Mouse (Mus musculus) cerebellum, postnatal 36 days (tissue): Measurements from ENCODE around the gene Gm45234.
"Not testable (repeated sequence)": the region's sequence is repeated elsewhere in the genome, so short reads cannot be mapped to it uniquely, and the experiment has no call there.

Experiments used
- DNase-seq, 2 experiments: peaks; one replicate each; pipeline ENCODE4 v3.0.0; 2021 to 2022; ENCODE audit warnings: mixed read lengths in 2 of 2

The Gm45234 gene

DNA sequence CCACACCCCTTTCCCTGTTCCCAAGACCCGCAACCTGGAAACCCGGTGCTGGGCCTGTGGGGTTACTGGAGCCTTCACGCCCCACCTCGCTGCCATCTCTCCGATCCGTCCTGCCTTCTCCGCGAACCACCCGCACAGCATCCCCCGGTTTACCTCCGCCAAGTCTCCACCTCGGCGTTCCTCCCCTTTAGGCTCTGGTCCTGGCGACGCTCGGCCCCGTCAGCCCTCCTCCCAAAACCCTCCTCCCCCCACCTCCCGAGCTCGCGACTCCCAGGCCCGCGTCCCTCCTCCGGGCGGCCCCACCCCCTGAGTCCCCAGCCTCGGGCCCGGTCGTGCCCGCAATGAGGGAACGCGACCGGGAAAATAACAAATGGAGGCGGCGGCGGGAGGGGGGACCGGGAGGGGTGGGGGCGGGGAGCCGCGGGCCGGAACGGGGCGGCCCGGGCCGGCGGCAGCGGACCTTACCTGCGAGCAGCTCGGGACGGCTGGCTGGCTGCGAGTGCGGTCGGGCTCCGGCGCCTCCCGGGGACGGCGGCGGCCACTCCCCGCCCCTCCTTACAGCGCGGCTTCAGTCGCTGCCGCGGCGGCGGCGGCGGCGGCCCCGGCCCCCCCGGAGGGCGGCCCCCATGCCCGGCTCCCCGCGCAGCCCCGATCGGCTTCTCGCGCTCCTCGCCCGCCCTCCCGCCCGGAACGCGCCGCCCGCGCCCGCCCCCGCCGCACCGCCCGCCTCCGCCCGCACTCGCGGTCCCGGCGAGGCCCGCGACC, at the start of gene Gm45234, which contains the start of gene Atn1:
Gm45234 (minus strand) TSS at position 191 of the 765 bp plus-strand sequence.
Atn1 (minus strand) TSS at position 694 of the 765 bp plus-strand sequence.
- DNase-seq = peak; percentile 63 to 76

DNA sequence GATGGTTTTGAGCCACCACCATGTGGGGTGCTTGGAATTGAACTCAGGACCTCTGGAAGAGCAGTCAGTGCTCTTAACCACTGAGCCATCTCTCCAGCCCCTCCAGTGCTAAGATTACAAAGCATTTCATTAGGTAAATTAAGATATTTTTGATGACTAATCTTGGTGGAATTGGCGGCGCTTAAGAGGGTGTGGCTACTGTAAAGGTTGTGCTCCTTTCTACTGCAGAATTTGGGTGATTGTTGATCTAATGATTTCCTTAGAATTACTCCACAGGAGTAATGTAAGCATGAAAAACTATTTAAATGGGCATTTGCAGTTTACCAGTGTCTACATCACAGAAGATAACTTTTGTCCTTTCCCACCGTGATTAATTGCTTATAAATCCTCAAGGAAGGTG, 48.5 kb upstream of the Gm45234 start:
- no peak for DNase-seq

DNA sequence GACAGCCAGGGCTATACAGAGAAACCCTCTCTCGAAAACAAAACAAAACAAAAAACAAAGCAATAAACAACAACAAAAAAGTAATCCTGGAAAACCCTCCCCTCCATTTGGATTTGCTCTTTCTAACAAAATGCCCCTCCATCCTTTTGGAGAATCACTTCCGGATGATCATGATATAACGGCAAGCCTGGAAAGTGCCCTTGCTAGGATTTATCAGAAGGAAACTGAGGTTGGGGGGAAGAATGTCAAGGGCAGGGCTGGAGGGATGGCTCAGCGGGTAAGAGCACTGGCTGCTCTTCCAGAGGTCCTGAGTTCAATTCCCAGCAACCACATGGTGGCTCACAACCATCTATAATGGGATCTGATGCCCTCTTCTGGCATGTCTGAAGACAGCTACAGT, 47.9 kb upstream of the Gm45234 start:
- not testable (repeated sequence) for DNase-seq

DNA sequence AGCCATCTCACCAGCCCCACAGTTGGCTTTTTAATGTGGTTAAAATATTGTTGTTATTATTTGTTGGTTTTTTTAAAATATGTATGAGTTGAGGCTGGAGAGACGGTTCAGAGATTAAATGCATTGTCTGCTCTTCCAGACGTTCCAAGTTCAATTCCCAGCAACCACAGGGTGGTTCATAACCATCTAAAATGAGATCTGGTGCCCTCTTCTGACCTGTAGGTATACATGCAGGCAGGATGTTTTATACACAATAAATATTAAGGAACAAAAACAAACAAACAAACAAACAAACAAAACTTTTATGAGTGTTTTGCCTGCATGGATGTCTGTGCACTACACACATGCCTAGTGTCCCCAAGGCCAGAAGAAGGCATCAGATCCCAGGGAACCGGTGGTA, 47.2 kb upstream of the Gm45234 start:
- DNase-seq = no peak

DNA sequence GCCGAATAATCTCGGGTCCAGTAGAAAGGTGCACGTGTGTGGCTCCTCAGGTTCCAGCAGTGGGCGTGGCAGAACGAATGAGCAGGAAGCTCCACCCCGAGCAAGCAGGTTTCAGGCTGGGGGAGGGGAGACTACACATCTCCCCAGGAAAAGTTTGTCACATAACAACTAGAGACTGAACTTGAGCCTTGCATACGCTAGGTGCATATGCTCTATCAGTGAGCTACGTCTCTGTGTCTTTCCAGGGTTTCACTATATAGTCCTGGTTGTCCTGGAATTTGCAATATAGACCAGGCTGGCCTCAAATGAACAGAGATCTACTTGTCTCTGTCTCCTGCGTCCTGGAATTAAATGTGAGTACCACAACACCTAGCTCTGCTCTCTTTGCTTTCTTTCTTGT, 46.6 kb upstream of the Gm45234 start:
- DNase-seq = not testable (repeated sequence)

DNA sequence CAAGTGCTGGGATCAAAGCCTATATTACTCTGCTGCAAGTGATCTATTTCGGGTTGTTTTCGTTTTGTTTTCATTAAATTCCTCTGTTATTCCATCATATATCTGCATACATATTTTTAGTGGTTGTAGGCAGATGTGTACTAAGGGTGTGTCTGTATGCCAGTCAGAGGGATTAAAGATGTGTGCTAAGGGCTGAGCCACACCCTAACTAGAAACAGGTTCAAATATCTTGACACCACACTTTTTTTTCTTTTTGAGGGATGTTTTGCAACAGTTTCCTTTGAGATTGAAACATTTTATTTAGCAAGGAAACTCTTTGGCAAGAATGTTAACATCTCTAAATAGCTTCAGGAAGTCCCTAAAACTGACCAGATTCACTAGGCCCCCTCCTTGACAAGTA, 40.4 kb upstream of the Gm45234 start:
- DNase-seq = no peak

DNA sequence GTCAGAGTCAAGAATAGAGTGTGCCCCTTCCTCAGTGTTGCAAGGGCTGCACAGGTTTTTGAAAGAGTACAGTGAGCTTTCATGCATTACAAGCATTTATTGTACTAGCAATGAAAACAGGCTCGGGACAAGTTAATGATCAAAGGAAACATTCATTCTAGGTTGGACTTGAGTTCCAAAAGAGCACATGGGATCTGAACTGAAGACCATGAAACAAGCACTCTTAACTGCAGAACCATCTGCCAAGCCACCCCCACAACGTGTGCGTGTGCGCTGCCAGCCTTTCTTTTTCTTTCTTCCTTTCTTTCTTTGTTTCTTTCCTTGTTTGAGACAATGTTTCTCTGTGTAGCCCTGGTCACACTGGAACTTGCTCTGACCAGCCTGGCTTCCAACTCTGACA, 40.0 kb upstream of the Gm45234 start:
- no peak for DNase-seq

DNA sequence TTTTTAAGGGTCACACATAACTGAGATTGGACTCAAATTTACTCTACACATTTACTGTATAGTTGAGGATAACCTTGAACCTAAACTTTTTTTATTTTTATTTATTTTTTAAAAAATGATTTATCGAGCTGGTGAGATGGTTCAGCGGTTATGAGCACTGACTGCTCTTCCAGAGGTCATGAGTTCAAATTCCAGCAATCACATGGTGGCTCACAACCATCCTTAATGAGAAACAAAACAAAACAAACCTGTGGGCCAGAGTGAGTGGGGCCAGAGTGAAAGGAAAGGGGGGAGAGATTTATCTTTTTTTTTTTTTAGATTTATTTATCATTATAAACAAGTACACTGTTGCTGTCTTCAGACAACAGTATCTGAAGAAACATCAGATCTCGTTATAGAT, 36.1 kb upstream of the Gm45234 start:
- DNase-seq = no peak

DNA sequence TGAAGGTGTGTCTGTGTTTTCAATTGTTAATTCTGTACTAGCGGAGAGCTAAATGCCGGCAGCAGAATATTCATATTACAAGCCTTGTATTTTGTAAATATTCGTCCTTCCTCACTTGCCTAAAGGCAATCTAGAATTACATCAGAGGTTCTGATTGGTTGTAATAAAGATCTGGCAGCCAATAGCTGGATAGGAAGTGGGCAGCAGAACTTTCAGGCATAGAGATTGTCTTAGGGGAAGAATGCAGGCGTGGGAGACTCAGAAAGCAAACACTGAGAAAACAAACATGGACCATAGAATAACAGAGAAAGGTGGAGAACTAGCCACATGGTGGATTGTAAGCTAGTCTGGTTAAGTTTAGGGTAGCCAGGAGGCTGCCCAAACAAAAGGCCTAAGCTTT, 34.3 kb upstream of the Gm45234 start:
- DNase-seq = no peak

DNA sequence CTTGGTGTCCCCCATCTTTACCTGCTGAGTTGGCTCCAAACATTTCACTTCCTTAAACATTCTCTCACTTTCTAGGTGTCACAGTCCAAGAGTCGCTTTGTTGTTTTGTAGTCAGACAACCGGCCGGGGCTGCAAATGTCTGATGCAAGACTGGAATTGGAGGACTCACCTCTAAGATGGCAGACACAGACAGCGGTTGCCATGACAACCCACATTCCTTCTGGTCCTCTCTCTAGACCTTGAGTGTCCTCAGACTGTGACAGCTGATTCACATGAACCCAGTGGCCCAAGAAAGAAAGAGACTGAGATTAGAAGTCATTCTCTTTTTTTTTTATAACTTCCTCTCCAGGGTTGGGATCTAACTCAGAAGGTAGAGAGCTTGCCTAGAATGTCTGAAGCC, 33.7 kb upstream of the Gm45234 start:
- no peak for DNase-seq

DNA sequence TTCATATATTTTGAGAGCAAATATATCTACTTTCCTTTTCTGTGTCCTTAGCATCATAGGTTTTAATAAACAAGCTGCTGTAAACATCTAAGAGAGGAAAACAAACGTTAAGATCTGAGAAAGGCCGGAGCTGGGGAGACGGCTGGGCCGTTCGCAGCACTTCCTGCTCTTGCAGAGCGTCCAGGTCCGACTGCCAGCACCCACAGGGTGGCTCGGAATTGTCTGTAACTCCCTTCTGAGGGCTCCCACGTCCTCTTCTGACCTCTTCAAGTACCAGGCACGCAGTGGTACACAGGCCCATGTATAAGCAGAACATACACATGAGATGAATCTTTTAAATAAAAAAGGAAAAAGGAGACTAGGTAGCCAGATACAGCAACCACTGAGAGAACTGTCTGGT, 31.9 kb upstream of the Gm45234 start:
- no peak for DNase-seq

DNA sequence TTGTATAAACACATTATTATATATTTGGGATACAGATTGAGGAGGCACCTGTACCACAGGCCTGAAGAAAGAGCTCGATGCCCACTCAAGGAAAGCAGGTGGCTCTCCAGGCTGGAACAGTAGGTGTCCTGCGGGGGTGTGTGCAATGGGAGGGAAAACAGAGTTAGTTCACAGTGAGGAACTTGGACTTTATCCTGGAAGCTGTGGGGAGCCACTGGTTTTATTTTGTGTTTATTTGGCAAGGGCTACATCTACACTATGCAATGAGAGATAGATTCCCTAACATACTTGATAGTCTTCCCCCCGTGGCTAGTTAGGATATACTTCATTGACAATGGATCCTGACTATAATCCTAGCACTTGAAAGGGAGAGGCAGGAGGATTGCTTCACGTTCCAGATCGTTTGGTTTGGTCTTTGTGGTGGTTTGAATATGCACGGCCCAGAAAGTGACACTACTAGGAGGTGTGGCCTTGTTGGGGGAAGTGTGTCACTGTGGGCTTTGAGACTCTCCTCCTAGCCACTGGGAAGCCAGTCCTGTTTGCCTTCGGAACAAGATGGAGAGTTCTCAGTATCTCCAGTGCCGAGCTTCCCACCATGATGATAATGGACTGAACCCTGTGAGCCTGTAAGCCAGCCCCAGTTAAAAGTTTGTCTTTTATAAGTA, 31.1 kb upstream of the Gm45234 start:
- DNase-seq = peak; percentile 85 to 90

DNA sequence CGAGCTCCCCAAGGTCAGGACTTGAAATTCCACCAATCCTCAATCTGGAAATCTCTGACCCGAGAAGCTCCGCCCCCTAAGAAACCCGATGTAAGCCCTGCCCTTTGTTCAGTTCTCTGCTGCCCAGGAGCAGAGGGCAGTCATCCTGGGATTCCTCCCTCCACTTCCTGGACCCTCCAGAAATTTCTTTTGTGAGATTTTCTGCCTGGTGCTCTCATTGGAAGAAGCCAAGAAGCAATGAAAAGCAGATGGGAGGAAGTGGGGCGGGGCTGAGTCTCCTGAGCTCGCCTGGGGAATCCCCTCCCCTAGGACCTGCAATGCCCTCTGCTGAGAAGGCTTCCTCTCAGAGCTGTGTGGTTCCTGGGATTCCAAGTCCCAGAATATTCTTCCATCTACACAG, 26.6 kb upstream of the Gm45234 start:
- DNase-seq = no peak

DNA sequence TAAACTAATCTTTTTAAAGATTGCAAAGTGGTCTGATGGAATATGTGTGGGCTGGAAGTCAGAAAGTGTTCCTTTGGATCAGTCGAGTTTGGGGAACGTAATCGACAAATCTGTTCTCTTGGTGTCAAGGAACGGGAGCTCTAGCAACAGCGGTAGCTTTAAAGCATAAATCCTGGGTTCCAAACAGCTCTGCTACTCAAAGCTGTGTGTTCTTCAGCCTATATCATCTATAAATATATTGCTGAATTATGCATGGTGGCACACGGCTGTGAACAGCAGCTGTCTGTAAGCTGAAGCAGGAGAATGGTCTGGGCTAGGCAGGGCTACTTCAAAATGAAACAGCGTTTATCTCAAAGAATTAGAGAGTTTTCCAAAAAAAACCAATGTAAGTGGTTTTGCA, 25.1 kb upstream of the Gm45234 start:
- DNase-seq = no peak

DNA sequence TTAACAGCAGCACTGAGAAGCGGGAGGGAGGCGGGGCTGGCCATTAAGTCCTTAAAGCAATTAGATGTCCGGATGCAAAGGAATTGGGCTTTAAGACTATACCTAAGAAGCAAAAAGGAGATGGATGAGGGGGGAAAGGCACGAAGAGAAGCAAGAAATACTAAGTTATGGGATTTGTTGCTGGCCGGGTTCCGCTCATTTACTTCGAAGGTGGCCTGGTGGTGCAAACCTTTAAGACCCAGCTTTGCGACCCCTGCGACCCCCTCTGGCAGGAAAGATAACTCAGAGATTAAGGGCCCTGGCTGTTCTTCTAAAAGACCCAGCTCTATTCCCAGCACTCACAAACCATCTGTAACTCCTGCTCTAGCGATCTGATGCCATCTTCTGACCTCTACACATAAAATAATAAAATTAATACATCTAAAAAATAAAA, 24.2 kb upstream of the Gm45234 start:
- DNase-seq = no peak

DNA sequence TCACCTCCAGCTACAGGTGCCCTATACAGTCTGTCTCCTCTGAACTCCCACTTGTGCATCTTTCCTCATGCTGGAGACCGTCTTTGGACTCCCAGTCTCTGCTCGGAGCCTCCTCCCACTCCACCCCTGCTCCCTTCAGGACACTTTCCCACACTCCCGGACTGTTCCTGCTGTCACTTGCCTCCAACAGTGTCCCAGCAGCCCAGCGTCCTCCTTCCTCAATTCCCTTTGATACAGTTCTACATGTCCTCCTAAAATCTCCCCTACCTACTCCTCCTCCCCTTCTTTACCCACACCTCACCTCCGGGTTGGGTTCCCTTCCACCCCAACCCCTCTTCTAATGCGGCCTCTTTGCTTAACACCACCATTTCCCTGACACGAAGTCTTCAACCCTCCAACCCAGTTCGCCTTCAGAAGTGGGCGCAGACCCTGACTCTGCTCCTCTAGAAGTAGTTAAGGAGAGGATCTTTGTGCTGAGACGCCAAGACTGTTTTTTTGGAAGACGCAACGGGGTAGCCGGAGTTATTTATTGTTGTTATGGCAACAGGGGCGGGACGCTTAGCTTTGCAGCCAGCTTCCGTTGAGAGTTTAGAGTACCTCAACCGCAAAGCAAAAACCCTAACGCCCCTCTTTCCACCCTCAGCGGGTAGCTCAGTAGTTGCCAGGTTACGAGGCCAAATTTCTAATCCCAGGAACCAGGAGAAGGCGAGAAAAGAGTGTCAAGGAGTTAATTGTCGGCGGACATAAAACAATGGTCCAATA, 23.6 kb upstream of the Gm45234 start, which contains the start of gene Lrrc23:
Lrrc23 (minus strand) TSS at position 506 of the 762 bp plus-strand sequence.
- DNase-seq = no peak

DNA sequence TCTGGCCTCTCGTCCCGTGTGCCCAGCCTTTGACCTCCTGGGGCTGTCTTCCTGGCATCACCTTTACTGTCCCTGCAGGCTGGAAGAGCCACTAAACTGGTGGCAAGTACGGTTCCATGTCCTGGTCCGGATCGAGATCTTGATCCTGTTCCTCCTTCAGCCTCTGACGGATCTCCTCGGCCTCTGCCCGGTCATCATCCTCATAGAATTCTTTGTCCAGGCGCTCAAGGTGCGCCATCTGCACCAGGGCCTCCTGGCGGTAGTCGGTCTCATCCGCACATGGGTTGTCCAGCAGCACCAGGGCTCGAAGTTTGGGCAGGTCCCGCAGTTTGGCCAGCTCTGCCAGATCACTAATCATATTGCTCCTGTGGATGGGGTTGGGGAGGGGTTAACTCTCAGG, 14.7 kb upstream of the Gm45234 start:
- DNase-seq = peak; percentile 52 to 55

DNA sequence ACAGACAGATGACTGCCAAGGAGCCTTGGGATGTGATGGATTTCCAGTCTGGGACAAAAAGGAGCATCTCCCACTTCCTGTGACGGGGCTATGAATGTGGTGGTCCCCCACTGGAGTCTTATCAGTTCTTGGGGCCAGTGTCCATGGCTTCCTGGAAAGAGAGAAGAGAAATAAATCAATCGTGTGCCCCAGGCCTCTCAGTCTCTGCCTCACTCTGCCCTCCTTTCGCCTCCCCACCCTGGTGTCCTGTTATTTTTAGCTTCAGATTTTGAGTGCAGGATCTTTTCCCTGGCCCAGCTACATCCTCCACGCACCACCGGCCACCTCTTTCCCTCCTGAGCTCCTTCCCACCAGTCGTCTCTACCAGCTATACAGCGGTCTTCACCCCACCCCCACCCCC, 14.2 kb upstream of the Gm45234 start:
- peak in 1 of 2 experiments; percentile 38 for DNase-seq

DNA sequence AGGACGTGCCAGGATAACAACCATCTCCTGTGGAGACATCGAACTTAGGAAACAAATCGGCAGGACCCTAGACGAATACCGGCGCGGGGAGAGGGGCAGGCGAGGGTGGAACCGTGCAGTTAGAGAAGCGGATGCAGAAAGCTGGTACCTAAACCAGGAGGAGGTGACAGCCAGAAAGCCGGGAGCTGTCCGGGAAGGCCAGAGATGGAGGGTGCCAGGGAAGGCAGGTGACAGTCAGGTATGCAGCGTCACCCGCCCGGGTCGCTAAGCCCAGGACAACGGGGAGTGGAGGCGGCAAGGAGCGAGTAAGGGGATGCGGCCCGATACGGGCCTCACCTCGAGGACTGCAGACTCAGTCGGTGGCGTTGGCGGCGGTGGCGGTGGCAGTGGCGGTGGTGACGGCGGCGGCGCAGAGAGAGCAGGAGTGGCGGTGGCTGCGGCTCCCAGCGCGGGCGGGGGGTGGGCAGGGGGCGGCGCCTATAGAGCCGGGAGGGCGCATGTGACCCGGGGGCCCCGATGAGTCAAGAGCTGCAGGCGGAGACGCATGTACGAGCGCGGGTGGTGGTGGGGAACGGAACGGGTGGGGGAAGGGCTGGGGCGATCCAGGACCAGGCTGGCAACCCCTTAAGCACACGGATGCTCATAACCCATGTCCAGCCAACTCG, 13.4 kb upstream of the Gm45234 start, which contains the start of gene Eno2:
Eno2 (minus strand) TSS at position 573 of the 665 bp plus-strand sequence.
- peak; percentile 78 to 88 for DNase-seq

DNA sequence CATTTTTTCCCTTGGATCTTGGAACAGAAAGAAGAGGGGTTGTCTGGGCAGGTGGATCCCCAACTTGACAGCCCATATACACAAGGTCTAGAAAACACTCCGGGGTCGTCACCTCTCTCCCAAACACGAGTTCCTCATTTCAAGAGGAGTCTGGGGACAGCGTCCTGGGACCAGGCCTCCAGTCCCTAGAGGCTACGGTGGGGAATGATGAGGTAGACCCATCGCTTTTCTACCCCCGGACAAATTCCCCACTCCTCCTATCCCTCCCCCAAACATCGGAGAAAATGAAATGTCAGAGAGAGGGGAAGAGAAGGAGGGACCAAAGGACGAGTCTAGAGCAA, 12.9 kb upstream of the Gm45234 start:
- DNase-seq = peak in 1 of 2 experiments; percentile 60

DNA sequence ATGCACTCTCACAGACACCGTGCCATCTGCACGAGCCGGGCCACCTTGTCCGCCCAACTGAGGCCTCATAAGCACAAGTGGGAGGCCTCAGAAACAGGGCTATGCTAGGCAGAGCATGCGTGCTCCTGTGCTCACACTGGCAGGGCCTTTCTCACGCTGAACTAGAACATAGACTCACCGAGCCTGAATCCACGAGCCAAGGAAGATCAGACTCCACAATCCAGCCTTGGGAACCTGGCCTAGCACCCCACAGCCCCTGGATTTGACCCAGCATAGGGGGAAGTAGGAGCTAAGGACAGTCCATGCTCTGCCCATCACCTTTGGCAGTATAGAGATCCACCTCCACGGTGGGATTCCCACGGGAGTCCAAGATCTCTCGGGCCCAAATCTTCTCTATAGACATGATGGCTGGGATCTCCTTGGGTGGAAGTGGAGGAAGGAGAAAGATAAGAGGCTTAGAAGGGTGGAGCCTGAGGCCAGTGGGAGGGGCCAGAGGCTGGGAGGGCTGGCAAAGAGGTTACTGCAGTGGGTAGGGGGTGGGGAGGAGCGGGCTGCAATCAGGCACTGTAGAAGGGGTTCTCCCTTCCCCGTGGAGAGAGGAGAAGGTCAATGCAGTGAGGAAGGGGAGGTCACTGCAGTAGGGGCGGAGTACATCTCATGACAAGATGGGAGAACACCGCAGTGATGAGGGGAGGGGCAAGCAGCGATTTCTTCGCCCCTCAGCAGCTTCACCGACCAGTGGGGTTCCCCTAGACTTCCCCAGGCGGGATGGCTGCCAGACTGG, 12.3 kb upstream of the Gm45234 start:
- DNase-seq = peak; percentile 64 to 71

DNA sequence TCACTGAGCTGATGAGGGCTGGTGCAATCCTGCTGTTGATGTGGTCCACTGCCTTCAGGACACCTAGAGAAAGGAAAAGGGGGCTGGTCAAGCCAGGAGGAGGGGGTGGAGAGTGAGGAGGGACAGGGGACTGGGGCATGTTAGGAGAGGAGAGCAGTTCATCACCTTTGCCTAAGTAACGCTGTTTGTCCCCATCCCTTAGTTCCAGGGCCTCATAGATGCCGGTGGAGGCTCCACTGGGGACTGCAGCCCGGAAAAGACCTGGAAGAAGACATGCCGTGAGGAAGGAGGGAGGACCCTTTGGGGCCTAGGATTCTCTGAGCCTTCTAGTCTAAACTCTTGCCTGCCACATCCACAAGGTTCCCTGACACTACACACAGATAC, 11.7 kb upstream of the Gm45234 start:
- DNase-seq = no peak
